ENCODE assay signal across 15 mouse cellular contexts in genomic region chr6:38759922-38760620, GRCm38 (mm10).
DNase-seq lines count a peak whose midpoint lies in the region; ATAC-seq and TF ChIP-seq lines count a peak whose summit lies in the region.
"Had no signal": no experiment of that assay in that cellular context is flagged by ENCODE, and none has a peak within 500 bp of the region (broad histone marks: within the 10 kb centered on the region; RNA-seq: fewer than 3 reads in every experiment).

No protein-coding gene starts in this region.

- H3K27ac ChIP-seq in liver, embryonic 16.5 days (ENCODE audit: low read length): 0 out of 2 replicates have a peak overlapping the region, but pooled peaks have one; percentile 9
- no peak overlapping the region for H3K27ac ChIP-seq in liver, embryonic 11.5 days (ENCODE audit: low read depth, low read length)
- no peak overlapping the region; the same call in 1 of the 2 replicates for H3K27ac ChIP-seq in hindbrain, postnatal 0 days
- no peak overlapping the region for H3K27ac ChIP-seq in cerebellum, adult 2 months (ENCODE audit: insufficient read depth, low read length)
- H3K27ac ChIP-seq: left cerebral cortex, adult 2 months; liver, embryonic 14.5 days had no signal

- TF ChIP-seq CTCF in hindbrain, postnatal 0 days (IDR thresholded peaks at IDR 0.05; ENCODE audit: low read depth): no peak
- no peak for TF ChIP-seq CTCF in cerebellum, adult 2 months (IDR thresholded peaks at IDR 0.05; ENCODE audit: borderline replicate concordance, insufficient read depth, low read depth, low read length)

- intact Hi-C loops in gastrocnemius, postnatal 36 days (cut with DNase I): no loop called here

- peaks cover under 1% of the 10 kb centered on the region; the same call in 1 of the 2 replicates for H3K36me3 ChIP-seq in liver, embryonic 16.5 days (ENCODE audit: control insufficient read depth, insufficient read depth)
- 0 out of 2 replicates have a peak, but pooled peaks cover 2% of the 10 kb centered on the region for H3K36me3 ChIP-seq in liver, embryonic 11.5 days (ENCODE audit: control insufficient read depth, insufficient read depth, low read length)
- no peaks in the 10 kb centered on the region for H3K36me3 ChIP-seq in hindbrain, postnatal 0 days (ENCODE audit: insufficient read depth, low read length)

- no peak for TF ChIP-seq POLR2A in cerebellum, adult 2 months (IDR thresholded peaks at IDR 0.05; ENCODE audit: borderline replicate concordance, insufficient read depth, low read length)

- H3K4me3 ChIP-seq in liver, embryonic 16.5 days (ENCODE audit: low read depth, low read length): no peak overlapping the region
- no peak overlapping the region for H3K4me3 ChIP-seq in liver, embryonic 11.5 days (ENCODE audit: low read depth, low read length)
- H3K4me3 ChIP-seq in hindbrain, postnatal 0 days (ENCODE audit: low read length): no peak overlapping the region
- H3K4me3 ChIP-seq in cerebellum, adult 2 months (replicated peaks; ENCODE audit: insufficient read depth, low read depth, low read length): no peak overlapping the region
- H3K4me3 ChIP-seq: erythroblast, embryonic 14.5 days; left cerebral cortex, adult 2 months had no signal

- H3K4me1 ChIP-seq in liver, embryonic 16.5 days (ENCODE audit: control insufficient read depth, low read depth, low read length): peaks cover 22% of the 10 kb centered on the region
- peaks cover 30% of the 10 kb centered on the region for H3K4me1 ChIP-seq in liver, embryonic 11.5 days (replicated peaks; ENCODE audit: control insufficient read depth, insufficient read depth, low read length)
- H3K4me1 ChIP-seq in hindbrain, postnatal 0 days (ENCODE audit: insufficient read depth, low read length): peaks cover 7% of the 10 kb centered on the region; the same call in 1 of the 2 replicates
- peaks cover 21% of the 10 kb centered on the region for H3K4me1 ChIP-seq in cerebellum, adult 2 months (ENCODE audit: control insufficient read depth, insufficient read depth, low read length)

- no peak overlapping the region for H3K9ac ChIP-seq in liver, embryonic 16.5 days (ENCODE audit: low read depth, low read length)
- no peak overlapping the region for H3K9ac ChIP-seq in liver, embryonic 11.5 days (ENCODE audit: low read depth, low read length)
- no peak overlapping the region for H3K9ac ChIP-seq in hindbrain, postnatal 0 days (replicated peaks; ENCODE audit: low read length)
- H3K9ac ChIP-seq: liver, embryonic 14.5 days had no signal

- no peaks in the 10 kb centered on the region for H3K27me3 ChIP-seq in liver, embryonic 16.5 days (ENCODE audit: control insufficient read depth, insufficient read depth, low read depth, low read length)
- H3K27me3 ChIP-seq in liver, embryonic 11.5 days (replicated peaks; ENCODE audit: control insufficient read depth, insufficient read depth, low read length): no peaks in the 10 kb centered on the region
- no peaks in the 10 kb centered on the region for H3K27me3 ChIP-seq in hindbrain, postnatal 0 days (ENCODE audit: insufficient read depth, low read length)
- H3K27me3 ChIP-seq in cerebellum, adult 2 months (ENCODE audit: control insufficient read depth, insufficient read depth, low read length): no peaks in the 10 kb centered on the region

- no peaks in the 10 kb centered on the region for H3K9me3 ChIP-seq in liver, embryonic 16.5 days (replicated peaks; ENCODE audit: control insufficient read depth, low read length)
- H3K9me3 ChIP-seq in liver, embryonic 11.5 days (ENCODE audit: control insufficient read depth, low read length): no peaks in the 10 kb centered on the region
- H3K9me3 ChIP-seq in hindbrain, postnatal 0 days (ENCODE audit: low read length): no peaks in the 10 kb centered on the region

- H3K4me2 ChIP-seq in liver, embryonic 16.5 days (ENCODE audit: low read depth, low read length): no peak overlapping the region
- no peak overlapping the region for H3K4me2 ChIP-seq in liver, embryonic 11.5 days
- H3K4me2 ChIP-seq in hindbrain, postnatal 0 days (ENCODE audit: low read depth, low read length): no peak overlapping the region

- WGBS in liver, embryonic 16.5 days (ENCODE audit: insufficient replicate concordance): 75% methylated on average over 6 of the region's 6 CpGs
- WGBS in liver, embryonic 11.5 days: 77% methylated on average over 6 of the region's 6 CpGs
- WGBS in hindbrain, postnatal 0 days: 16% methylated on average over 6 of the region's 6 CpGs
- 48% methylated on average over 6 of the region's 6 CpGs for WGBS in cerebellum, adult 2 months

- no peak for DNase-seq in frontal cortex, postnatal 14 days (ENCODE audit: low spot score in 2 of 2)
- DNase-seq in liver, embryonic 11.5 days (ENCODE audit: low spot score): no peak
- peak; percentile 19 for DNase-seq in embryo, embryonic 11 days
- DNase-seq in hindbrain, postnatal 0 days (ENCODE audit: low spot score): peak; percentile 63
- no peak for DNase-seq in gastrocnemius, postnatal 36 days
- no peak for DNase-seq in cerebellum, adult 2 months
- DNase-seq: adrenal gland, adult 8-10 months; cerebellum, adult 18-20 months; thymus, postnatal 4 days had no signal

- 0 out of 2 replicates have a peak, but pooled peaks have one; percentile 32 for ATAC-seq in frontal cortex, adult (ENCODE audit: low TSS enrichment)
- ATAC-seq in liver, embryonic 16.5 days (ENCODE audit: low read depth): no peak
- ATAC-seq in liver, embryonic 11.5 days (replicated peaks; ENCODE audit: low FRiP score): no peak
- ATAC-seq in hindbrain, postnatal 0 days: peak; percentile 68
- ATAC-seq: intestine, postnatal 0 days had no signal

Comparison
In these comparisons a context has a peak if more than half of its experiments do, and no peak if none do; other contexts are left out.
1. ATAC-seq: peak in frontal cortex, adult (single experiment) and hindbrain, postnatal 0 days (single experiment); none in liver, embryonic 16.5 days (single experiment) and liver, embryonic 11.5 days (single experiment).
2. DNase-seq: peak in embryo, embryonic 11 days (single experiment) and hindbrain, postnatal 0 days (single experiment); none in frontal cortex, postnatal 14 days (0 of 2), liver, embryonic 11.5 days (single experiment), gastrocnemius, postnatal 36 days (0 of 2) and cerebellum, adult 2 months (0 of 2).